9 mouse cellular contexts compared by ENCODE assay signal in the genomic region with DNA sequence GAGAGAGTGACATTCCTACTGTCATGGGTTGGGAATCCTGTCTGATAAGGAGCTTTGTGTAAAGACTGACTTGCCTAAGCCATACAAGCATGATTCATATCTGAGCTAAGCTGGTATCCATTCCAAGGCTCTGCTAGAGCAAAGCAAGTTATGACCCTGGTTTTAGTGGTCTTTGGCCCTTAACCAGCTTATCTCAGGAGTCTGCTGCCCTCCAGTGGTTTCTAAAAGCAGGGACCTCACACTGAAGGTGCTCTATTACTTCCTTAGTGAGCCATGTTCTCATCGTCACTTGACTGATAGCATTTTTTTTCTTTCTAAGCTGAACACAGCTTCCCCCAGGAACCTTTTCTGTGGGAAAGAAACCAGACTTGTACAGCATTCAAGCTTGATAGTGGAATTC. TPM values are rescaled to one million over a fixed set of nuclear protein-coding genes. Genes with fewer than 3 reads are reported as not detected.
DNase-seq lines count a peak whose midpoint lies in the region; ATAC-seq and TF ChIP-seq lines count a peak whose summit lies in the region.
"Had no signal": no experiment of that assay in that cellular context is flagged by ENCODE, and none has a peak within 500 bp of the region (broad histone marks: within the 10 kb centered on the region; RNA-seq: fewer than 3 reads in every experiment).

No protein-coding gene starts in this region.

- peak; percentile 61 to 68 for DNase-seq in cerebellum, postnatal 10 days
- no peak for DNase-seq in cerebellum, adult 11-12 months
- DNase-seq in midbrain, embryonic 14.5 days = peak; percentile 75
- DNase-seq in adrenal gland, postnatal 36 days = peak; percentile 54 to 65
- peak; percentile 23 for DNase-seq in liver, postnatal 0 days
- DNase-seq in thymus, postnatal 0 days (ENCODE audit: low spot score) = peak; percentile 56

- no peak overlapping the region for H3K4me3 ChIP-seq in midbrain, embryonic 14.5 days (replicated peaks; ENCODE audit: low read depth, low read length)
- H3K4me3 ChIP-seq in midbrain, embryonic 13.5 days (replicated peaks) = no peak overlapping the region
- no peak overlapping the region for H3K4me3 ChIP-seq in liver, postnatal 0 days (ENCODE audit: low read depth, low read length)
- H3K4me3 ChIP-seq: neural tube, embryonic 12.5 days had no signal

- peaks cover 90% of the 10 kb centered on the region for H3K36me3 ChIP-seq in midbrain, embryonic 14.5 days (ENCODE audit: control insufficient read depth, insufficient read depth, low read length)
- peaks cover 91% of the 10 kb centered on the region for H3K36me3 ChIP-seq in midbrain, embryonic 13.5 days
- peaks cover 35% of the 10 kb centered on the region for H3K36me3 ChIP-seq in liver, postnatal 0 days (replicated peaks; ENCODE audit: insufficient read depth, low read length)

- peak; percentile 76 for TF ChIP-seq CTCF in liver, postnatal 0 days (IDR thresholded peaks at IDR 0.05; ENCODE audit: low read depth)

- H3K4me2 ChIP-seq in midbrain, embryonic 14.5 days (ENCODE audit: low read length) = no peak overlapping the region
- no peak overlapping the region for H3K4me2 ChIP-seq in midbrain, embryonic 13.5 days (replicated peaks)
- H3K4me2 ChIP-seq in liver, postnatal 0 days (ENCODE audit: low read depth, low read length) = no peak overlapping the region
- H3K4me2 ChIP-seq: neural tube, embryonic 12.5 days had no signal

- 3% methylated on average over 1 of the region's 1 CpGs for WGBS in midbrain, embryonic 14.5 days
- WGBS in midbrain, embryonic 13.5 days = 6% methylated on average over 1 of the region's 1 CpGs
- WGBS in liver, postnatal 0 days (ENCODE audit: insufficient replicate concordance) = 16% methylated on average over 1 of the region's 1 CpGs

- H3K4me1 ChIP-seq in midbrain, embryonic 14.5 days (ENCODE audit: control insufficient read depth, insufficient read depth, low read length) = no peaks in the 10 kb centered on the region
- H3K4me1 ChIP-seq in midbrain, embryonic 13.5 days (replicated peaks) = no peaks in the 10 kb centered on the region
- H3K4me1 ChIP-seq in liver, postnatal 0 days (ENCODE audit: insufficient read depth) = no peaks in the 10 kb centered on the region
- H3K4me1 ChIP-seq: neural tube, embryonic 12.5 days had no signal

- ATAC-seq in midbrain, embryonic 14.5 days (ENCODE audit: low FRiP score, low TSS enrichment) = no peak
- ATAC-seq in midbrain, embryonic 13.5 days = no peak
- peak; percentile 68 to 76 for ATAC-seq in hematopoietic stem cell, adult 5-6 weeks (replicated peaks in 1 of 2; ENCODE audit: insufficient read depth in 1 of 2, low FRiP score in 2 of 2, low TSS enrichment in 1 of 2, low read depth in 1 of 2, poor library complexity in 2 of 2, severe bottlenecking in 2 of 2)
- ATAC-seq in liver, postnatal 0 days = no peak

- no peak overlapping the region for H3K27ac ChIP-seq in midbrain, embryonic 14.5 days (replicated peaks; ENCODE audit: low read depth, low read length)
- H3K27ac ChIP-seq in midbrain, embryonic 13.5 days = no peak overlapping the region
- no peak overlapping the region for H3K27ac ChIP-seq in liver, postnatal 0 days (ENCODE audit: low read depth)
- H3K27ac ChIP-seq: neural tube, embryonic 12.5 days had no signal

- no peak overlapping the region for H3K9ac ChIP-seq in midbrain, embryonic 14.5 days (replicated peaks; ENCODE audit: low read length)
- H3K9ac ChIP-seq in midbrain, embryonic 13.5 days (replicated peaks) = no peak overlapping the region
- no peak overlapping the region for H3K9ac ChIP-seq in liver, postnatal 0 days (replicated peaks)
- H3K9ac ChIP-seq: neural tube, embryonic 12.5 days had no signal

- TF ChIP-seq EP300 in liver, postnatal 0 days (IDR thresholded peaks at IDR 0.05; ENCODE audit: low read depth) = no peak

- no peaks in the 10 kb centered on the region for H3K9me3 ChIP-seq in midbrain, embryonic 14.5 days (ENCODE audit: control insufficient read depth, low read length)
- no peaks in the 10 kb centered on the region for H3K9me3 ChIP-seq in midbrain, embryonic 13.5 days
- no peaks in the 10 kb centered on the region for H3K9me3 ChIP-seq in liver, postnatal 0 days (ENCODE audit: low read length)
- H3K9me3 ChIP-seq: neural tube, embryonic 12.5 days had no signal

- no peaks in the 10 kb centered on the region for H3K27me3 ChIP-seq in midbrain, embryonic 14.5 days (ENCODE audit: control insufficient read depth, insufficient read depth, low read length)
- no peaks in the 10 kb centered on the region for H3K27me3 ChIP-seq in midbrain, embryonic 13.5 days
- H3K27me3 ChIP-seq in liver, postnatal 0 days (ENCODE audit: insufficient read depth, low read length) = no peaks in the 10 kb centered on the region
- H3K27me3 ChIP-seq: neural tube, embryonic 12.5 days had no signal

RNA-seq across cellular contexts. Expression of gene Slc7a6os, which starts 12.0 kb away (rescaled TPM):
- 32.3 and 32.9 TPM in 2 replicates for polyA plus RNA-seq in midbrain, embryonic 14.5 days (2014; fragmentation: Nextera tagmentation; extraction: Ambion mirVana)
- polyA plus RNA-seq in midbrain, embryonic 13.5 days (2015; fragmentation: Nextera tagmentation; extraction: Ambion mirVana) = 36.6 and 42.6 TPM in 2 replicates
- 10 to 100 TPM; 26.3 to 28.6 TPM for total RNA-seq in adrenal gland, postnatal 36 days (2021)
- total RNA-seq in hematopoietic stem cell, adult 5-6 weeks (2017) = 42.8 and 50.0 TPM in 2 replicates
- 12.1 and 12.5 TPM in 2 replicates for polyA plus RNA-seq in liver, postnatal 0 days (2015; fragmentation: Nextera tagmentation; extraction: Ambion mirVana)
- 42.9 and 47.5 TPM in 2 replicates for polyA plus RNA-seq in thymus, postnatal 0 days (2015; fragmentation: Nextera tagmentation; extraction: Ambion mirVana)

RNA-seq across cellular contexts. Expression of gene Prmt7, which starts 12.0 kb away (rescaled TPM):
- 52.1 and 56.5 TPM in 2 replicates for polyA plus RNA-seq in midbrain, embryonic 14.5 days (2014; fragmentation: Nextera tagmentation; extraction: Ambion mirVana)
- polyA plus RNA-seq in midbrain, embryonic 13.5 days (2015; fragmentation: Nextera tagmentation; extraction: Ambion mirVana) = 57.8 and 62.6 TPM in 2 replicates
- 10 to 100 TPM; 27.0 to 28.2 TPM for total RNA-seq in adrenal gland, postnatal 36 days (2021)
- 26.3 and 34.3 TPM in 2 replicates for total RNA-seq in hematopoietic stem cell, adult 5-6 weeks (2017)
- 10.4 and 11.0 TPM in 2 replicates for polyA plus RNA-seq in liver, postnatal 0 days (2015; fragmentation: Nextera tagmentation; extraction: Ambion mirVana)
- 42.8 and 44.5 TPM in 2 replicates for polyA plus RNA-seq in thymus, postnatal 0 days (2015; fragmentation: Nextera tagmentation; extraction: Ambion mirVana)

RNA-seq across cellular contexts. Expression of gene Slc7a6, which starts 30.1 kb away (rescaled TPM):
- polyA plus RNA-seq in midbrain, embryonic 14.5 days (2014; fragmentation: Nextera tagmentation; extraction: Ambion mirVana) = 76.1 and 77.8 TPM in 2 replicates
- 76.0 and 81.0 TPM in 2 replicates for polyA plus RNA-seq in midbrain, embryonic 13.5 days (2015; fragmentation: Nextera tagmentation; extraction: Ambion mirVana)
- total RNA-seq in adrenal gland, postnatal 36 days (2021) = 10 to 100 TPM; 28.4 to 33.1 TPM
- 21.6 and 23.8 TPM in 2 replicates for total RNA-seq in hematopoietic stem cell, adult 5-6 weeks (2017)
- 2.6 and 3.2 TPM in 2 replicates for polyA plus RNA-seq in liver, postnatal 0 days (2015; fragmentation: Nextera tagmentation; extraction: Ambion mirVana)
- 86.2 and 87.1 TPM in 2 replicates for polyA plus RNA-seq in thymus, postnatal 0 days (2015; fragmentation: Nextera tagmentation; extraction: Ambion mirVana)

RNA-seq across cellular contexts. Expression of gene Pla2g15, which starts 48.5 kb away (rescaled TPM):
- polyA plus RNA-seq in midbrain, embryonic 14.5 days (2014; fragmentation: Nextera tagmentation; extraction: Ambion mirVana) = 6.5 and 16.0 TPM in 2 replicates
- 16.8 and 18.4 TPM in 2 replicates for polyA plus RNA-seq in midbrain, embryonic 13.5 days (2015; fragmentation: Nextera tagmentation; extraction: Ambion mirVana)
- total RNA-seq in adrenal gland, postnatal 36 days (2021) = 10 to 100 TPM; 17.4 to 29.6 TPM
- total RNA-seq in hematopoietic stem cell, adult 5-6 weeks (2017) = 7.9 and 16.3 TPM in 2 replicates
- polyA plus RNA-seq in liver, postnatal 0 days (2015; fragmentation: Nextera tagmentation; extraction: Ambion mirVana) = 7.2 and 7.7 TPM in 2 replicates
- 11.0 and 11.7 TPM in 2 replicates for polyA plus RNA-seq in thymus, postnatal 0 days (2015; fragmentation: Nextera tagmentation; extraction: Ambion mirVana)

Comparison
In these comparisons a context has a peak if more than half of its experiments do, and no peak if none do; other contexts are left out.
1. ATAC-seq: peak in hematopoietic stem cell, adult 5-6 weeks (2 of 2); none in midbrain, embryonic 14.5 days (single experiment), midbrain, embryonic 13.5 days (single experiment) and liver, postnatal 0 days (single experiment).
2. RNA of gene Slc7a6, which starts 30.1 kb away (polyA plus RNA-seq): 86.2 to 87.1 TPM in thymus, postnatal 0 days, 76.0 to 81.0 TPM in midbrain, embryonic 13.5 days and 76.1 to 77.8 TPM in midbrain, embryonic 14.5 days; 2.6 to 3.2 TPM in liver, postnatal 0 days; every median in the first group is over 10 times any median in the second.